ENCODE assay signal across 8 mouse cellular contexts in the genomic region with DNA sequence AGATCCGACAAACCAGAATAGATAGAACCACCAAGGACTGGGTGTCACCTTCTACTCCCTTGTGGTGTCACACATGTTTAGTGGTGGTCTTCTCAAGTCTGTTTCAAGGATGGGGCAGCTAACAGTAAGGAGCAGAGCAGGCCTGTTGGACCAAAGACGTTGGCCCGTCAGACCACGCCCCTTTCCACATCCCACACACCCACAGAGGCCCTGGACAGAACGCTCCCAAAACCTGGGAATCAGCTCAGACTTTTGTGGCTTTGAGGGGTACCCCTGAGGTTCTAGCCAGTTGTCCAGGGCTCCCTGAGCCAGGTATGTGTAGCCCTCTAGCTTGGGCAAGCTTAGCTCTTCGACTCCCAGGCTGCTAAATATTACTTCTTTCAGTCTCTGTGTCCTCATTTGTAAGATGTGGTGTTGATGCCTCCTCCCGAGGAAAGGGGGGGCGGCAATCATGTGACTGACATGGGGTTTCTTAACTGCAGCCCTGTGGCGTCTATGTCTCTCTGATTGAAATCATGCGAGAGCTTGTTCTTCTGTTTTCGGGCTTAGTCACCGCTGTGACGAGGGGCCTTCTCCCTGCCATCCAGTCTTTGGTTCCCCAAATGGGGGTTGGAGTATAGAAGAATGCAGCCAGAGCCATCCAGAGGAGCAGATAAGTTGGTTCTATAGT. TPM values are rescaled to one million over a fixed set of nuclear protein-coding genes. Genes with fewer than 3 reads are reported as not detected.
A peak's percentile ranks its signal among the peaks of the same experiment; 100 is the strongest.
DNase-seq lines count a peak whose midpoint lies in the region; ATAC-seq and TF ChIP-seq lines count a peak whose summit lies in the region.

No protein-coding gene starts in this region.

- peak overlapping the region; percentile 92 for H3K4me2 ChIP-seq in embryonic facial prominence, embryonic 13.5 days
- H3K4me2 ChIP-seq in hindbrain, embryonic 14.5 days (replicated peaks) = peak overlapping the region; percentile 79

- peaks cover 0 to 13% of the 10 kb centered on the region in 2 experiments; a peak in 2 of 4 replicates for H3K36me3 ChIP-seq in MEL (ENCODE audit: control insufficient read depth in 1 of 2, insufficient read depth in 2 of 2, low read length in 2 of 2)
- H3K36me3 ChIP-seq in embryonic facial prominence, embryonic 13.5 days = peaks cover 33% of the 10 kb centered on the region
- H3K36me3 ChIP-seq in hindbrain, embryonic 14.5 days (replicated peaks; ENCODE audit: control insufficient read depth, insufficient read depth) = 0 out of 2 replicates have a peak, but pooled peaks cover 13% of the 10 kb centered on the region

- peak overlapping the region; percentile 50 to 54 for H3K4me3 ChIP-seq in MEL (ENCODE audit: control insufficient read depth in 1 of 2, insufficient read depth in 1 of 2, low read depth in 2 of 2, low read length in 2 of 2)
- peak overlapping the region; percentile 79 for H3K4me3 ChIP-seq in embryonic facial prominence, embryonic 13.5 days
- H3K4me3 ChIP-seq in hindbrain, embryonic 14.5 days (replicated peaks; ENCODE audit: low read length) = peak overlapping the region; percentile 81

- peak; percentile 92 for DNase-seq in MEL (ENCODE audit: low read depth, low spot score)
- DNase-seq in hindbrain, embryonic 14.5 days (ENCODE audit: low spot score) = no peak
- DNase-seq in lung, postnatal 36 days = peak; percentile 70
- DNase-seq in ovary, adult 18-20 months (ENCODE audit: low spot score) = no peak
- no peak for DNase-seq in left cerebral cortex, postnatal 4 days
- DNase-seq in cerebellum, adult 18-20 months = no peak
- DNase-seq in cerebellum, adult 11 months = no peak

- TF ChIP-seq CTCF in MEL (IDR thresholded peaks at IDR 0.05 in 2 of 3, conservative IDR thresholded peaks at IDR 0.05 in 1 of 3; ENCODE audit: control insufficient read depth in 1 of 3, insufficient read depth in 1 of 3, low read depth in 2 of 3, low read length in 3 of 3, poor library complexity in 1 of 3, severe bottlenecking in 1 of 3) = no peak

- H3K27me3 ChIP-seq in MEL (ENCODE audit: control insufficient read depth in 1 of 2, insufficient read depth in 2 of 2, low read length in 2 of 2) = peaks cover 2% of the 10 kb centered on the region in 2 experiments; a peak in 1 of 4 replicates
- no peaks in the 10 kb centered on the region for H3K27me3 ChIP-seq in embryonic facial prominence, embryonic 13.5 days
- no peaks in the 10 kb centered on the region for H3K27me3 ChIP-seq in hindbrain, embryonic 14.5 days (ENCODE audit: control insufficient read depth, insufficient read depth, low read length)

- H3K27ac ChIP-seq in MEL (ENCODE audit: control insufficient read depth, low read depth, low read length) = peak overlapping the region; percentile 84
- H3K27ac ChIP-seq in embryonic facial prominence, embryonic 13.5 days = peak overlapping the region; percentile 90
- 0 out of 2 replicates have a peak overlapping the region, but pooled peaks have one; percentile 12 for H3K27ac ChIP-seq in hindbrain, embryonic 14.5 days

- 0 out of 4 replicates have a peak, but pooled peaks of 1 of the 2 experiments have one; percentile 21 for TF ChIP-seq POLR2A in MEL (IDR thresholded peaks at IDR 0.05; ENCODE audit: control insufficient read depth in 1 of 2, insufficient read depth in 1 of 2, low read depth in 1 of 2, low read length in 2 of 2, poor library complexity in 1 of 2)

- 37% methylated on average over 13 of the region's 13 CpGs for whole genome bisulfite sequencing in embryonic facial prominence, embryonic 13.5 days
- WGBS in hindbrain, embryonic 14.5 days = 63% methylated on average over 13 of the region's 13 CpGs

- no peak for TF ChIP-seq RAD21 in MEL (IDR thresholded peaks at IDR 0.05; ENCODE audit: low read depth, low read length)

- peaks cover 0 to 19% of the 10 kb centered on the region in 2 experiments; a peak in 3 of 4 replicates for H3K4me1 ChIP-seq in MEL (ENCODE audit: control insufficient read depth in 1 of 2, insufficient read depth in 2 of 2, low read length in 2 of 2)
- H3K4me1 ChIP-seq in embryonic facial prominence, embryonic 13.5 days = peaks cover 36% of the 10 kb centered on the region
- H3K4me1 ChIP-seq in hindbrain, embryonic 14.5 days (replicated peaks; ENCODE audit: control insufficient read depth, insufficient read depth, low read length) = peaks cover 25% of the 10 kb centered on the region

- TF ChIP-seq EP300 in MEL (IDR thresholded peaks at IDR 0.05; ENCODE audit: low read depth in 1 of 2, low read length in 2 of 2) = peak in 1 of 2 experiments; percentile 34; a peak in 1 of 4 replicates

- H3K9me3 ChIP-seq in MEL (replicated peaks; ENCODE audit: insufficient read depth, low read length) = no peaks in the 10 kb centered on the region
- H3K9me3 ChIP-seq in embryonic facial prominence, embryonic 13.5 days = 0 out of 2 replicates have a peak, but pooled peaks cover 7% of the 10 kb centered on the region
- H3K9me3 ChIP-seq in hindbrain, embryonic 14.5 days (ENCODE audit: control insufficient read depth, low read length) = no peaks in the 10 kb centered on the region

- peak overlapping the region; percentile 57 for H3K9ac ChIP-seq in MEL (ENCODE audit: control insufficient read depth, low read depth, low read length, poor library complexity, severe bottlenecking)
- peak overlapping the region; percentile 2; the same call in 1 of the 2 replicates for H3K9ac ChIP-seq in embryonic facial prominence, embryonic 13.5 days
- peak overlapping the region; percentile 3; the same call in 1 of the 2 replicates for H3K9ac ChIP-seq in hindbrain, embryonic 14.5 days

- intact Hi-C loops in left cerebral cortex, postnatal 4 days (cut with DNase I) = loop anchor here (10.0 kb wide), 2 partner anchors 245 to 795 kb away; a partner anchor contains a TSS

- H3K79me2 ChIP-seq in MEL (ENCODE audit: control insufficient read depth, insufficient read depth, low read length, poor library complexity) = peaks cover 14% of the 10 kb centered on the region

- ATAC-seq in embryonic facial prominence, embryonic 13.5 days (ENCODE audit: insufficient number of reproducible peaks, insufficient read depth, low FRiP score, low TSS enrichment, low read depth) = no peak
- no peak for ATAC-seq in hindbrain, embryonic 14.5 days (ENCODE audit: low FRiP score)

TF ChIP-seq in MEL, 35 proteins besides CTCF, POLR2A, EP300 and RAD21 (continues in another document):
- TF ChIP-seq MYC (IDR thresholded peaks at IDR 0.05; ENCODE audit: low read depth, low read length) = 0 out of 2 replicates have a peak, but pooled peaks have one; percentile 59
- no peak for TF ChIP-seq ZKSCAN1 (IDR thresholded peaks at IDR 0.05; ENCODE audit: low read depth, low read length)
- TF ChIP-seq MAX (IDR thresholded peaks at IDR 0.05; ENCODE audit: low read length) = peak; percentile 48
- TF ChIP-seq SMC3 (IDR thresholded peaks at IDR 0.05; ENCODE audit: low read depth, low read length) = no peak
- no peak for TF ChIP-seq ZNF384 (IDR thresholded peaks at IDR 0.05; ENCODE audit: low read depth, low read length)
- peak; percentile 65 for TF ChIP-seq SIN3A (IDR thresholded peaks at IDR 0.05; ENCODE audit: low read length)
- peak; percentile 14; the same call in 1 of the 2 replicates for TF ChIP-seq RCOR1 (IDR thresholded peaks at IDR 0.05; ENCODE audit: low read depth, low read length)
- TF ChIP-seq MAZ (IDR thresholded peaks at IDR 0.05; ENCODE audit: low read depth, low read length) = no peak; the same call in 1 of the 2 replicates
- no peak for TF ChIP-seq POLR2AphosphoS5 (IDR thresholded peaks at IDR 0.05; ENCODE audit: borderline replicate concordance, low read depth, low read length)
- TF ChIP-seq ZMIZ1 (IDR thresholded peaks at IDR 0.05; ENCODE audit: low read depth, low read length) = no peak
- TF ChIP-seq GABPA (IDR thresholded peaks at IDR 0.05; ENCODE audit: low read depth, low read length) = no peak
- TF ChIP-seq KAT2A (conservative IDR thresholded peaks at IDR 0.05; ENCODE audit: low read depth, low read length) = no peak
- no peak for TF ChIP-seq POLR2AphosphoS2 (IDR thresholded peaks at IDR 0.05; ENCODE audit: low read length)
- TF ChIP-seq MXI1 (IDR thresholded peaks at IDR 0.05; ENCODE audit: low read depth, low read length) = peak; percentile 54
- no peak for TF ChIP-seq MYB (IDR thresholded peaks at IDR 0.05; ENCODE audit: low read depth, low read length)
- no peak; the same call in 1 of the 2 replicates for TF ChIP-seq BHLHE40 (IDR thresholded peaks at IDR 0.05; ENCODE audit: borderline replicate concordance, low read depth, low read length)
- no peak for TF ChIP-seq JUND (IDR thresholded peaks at IDR 0.05; ENCODE audit: low read depth, low read length)
- peak; percentile 46 to 64; a peak in 3 of 4 replicates for TF ChIP-seq USF2 (IDR thresholded peaks at IDR 0.05; ENCODE audit: borderline replicate concordance in 1 of 2, insufficient read depth in 1 of 2, low read depth in 1 of 2, low read length in 2 of 2)
- TF ChIP-seq TBP (IDR thresholded peaks at IDR 0.05; ENCODE audit: low read depth, low read length) = peak; percentile 37; the same call in 1 of the 2 replicates

RNA-seq across cellular contexts. Expression of a gene that starts 1.8 kb away (rescaled TPM):
- total RNA-seq in MEL (2012; rRNA removed) = 9.6 and 10.0 TPM in 2 replicates
- polyA plus RNA-seq in MEL (2012; ENCODE audit: insufficient read depth in 1 of 2, insufficient read length in 2 of 2, low read depth in 1 of 2, low replicate concordance in 2 of 2, missing spikeins in 1 of 2) = 10 to 100 TPM in 1 of 2 experiments, not detected in 1; 17.0 TPM
- polyA plus RNA-seq in embryonic facial prominence, embryonic 13.5 days (2015; fragmentation: Nextera tagmentation; extraction: Ambion mirVana) = 29.4 and 30.1 TPM in 2 replicates
- 21.8 and 23.4 TPM in 2 replicates for polyA plus RNA-seq in hindbrain, embryonic 14.5 days (2014; fragmentation: Nextera tagmentation; extraction: Ambion mirVana)
- total RNA-seq in left cerebral cortex, postnatal 4 days (2021) = 10 to 100 TPM; 43.8 to 48.2 TPM

RNA-seq across cellular contexts. Expression of a gene that starts 49.5 kb away (rescaled TPM):
- total RNA-seq in MEL (2012; rRNA removed) = 0.46 TPM in 1 of 2 replicates, not detected in the other
- under 1 TPM in 1 of 2 experiments, not detected in 1; 0.29 TPM for polyA plus RNA-seq in MEL (2012; ENCODE audit: insufficient read depth in 1 of 2, insufficient read length in 2 of 2, low read depth in 1 of 2, low replicate concordance in 2 of 2, missing spikeins in 1 of 2)
- 1.3 and 1.6 TPM in 2 replicates for polyA plus RNA-seq in embryonic facial prominence, embryonic 13.5 days (2015; fragmentation: Nextera tagmentation; extraction: Ambion mirVana)
- 0.96 and 1.2 TPM in 2 replicates for polyA plus RNA-seq in hindbrain, embryonic 14.5 days (2014; fragmentation: Nextera tagmentation; extraction: Ambion mirVana)
- total RNA-seq in left cerebral cortex, postnatal 4 days (2021) = 1 to 10 TPM; 1.9 to 3.1 TPM

RNA-seq across cellular contexts. Expression of a gene that starts 53.1 kb away (rescaled TPM):
- total RNA-seq in MEL (2012; rRNA removed) = 130 and 202 TPM in 2 replicates
- polyA plus RNA-seq in MEL (2012; ENCODE audit: insufficient read depth in 1 of 2, insufficient read length in 2 of 2, low read depth in 1 of 2, low replicate concordance in 2 of 2, missing spikeins in 1 of 2) = 100 to 1,000 TPM; 313 to 432 TPM
- 7,810 and 10,560 TPM in 2 replicates for polyA plus RNA-seq in embryonic facial prominence, embryonic 13.5 days (2015; fragmentation: Nextera tagmentation; extraction: Ambion mirVana)
- 6,611 and 7,624 TPM in 2 replicates for polyA plus RNA-seq in hindbrain, embryonic 14.5 days (2014; fragmentation: Nextera tagmentation; extraction: Ambion mirVana)
- total RNA-seq in left cerebral cortex, postnatal 4 days (2021) = 100 to 1,000 TPM in 1 of 2 experiments, 10 to 100 TPM in 1; 33.9 to 114 TPM

Comparison
In these comparisons a context has a peak if more than half of its experiments do, and no peak if none do; other contexts are left out.
1. DNase-seq: peak in MEL (single experiment) and lung, postnatal 36 days (single experiment); none in hindbrain, embryonic 14.5 days (single experiment), ovary, adult 18-20 months (single experiment), left cerebral cortex, postnatal 4 days (single experiment), cerebellum, adult 18-20 months (0 of 2) and cerebellum, adult 11 months (single experiment).
2. H3K27ac ChIP-seq: peak in every context shown above with its lines; median percentile 90 in embryonic facial prominence, embryonic 13.5 days; 84 in MEL; 12 in hindbrain, embryonic 14.5 days.
3. H3K9ac ChIP-seq: peak in every context shown above with its lines; median percentile 57 in MEL; 3 in hindbrain, embryonic 14.5 days; 2 in embryonic facial prominence, embryonic 13.5 days.
4. RNA of a gene that starts 53.1 kb away (polyA plus RNA-seq): 7,810 to 10,560 TPM in embryonic facial prominence, embryonic 13.5 days and 6,611 to 7,624 TPM in hindbrain, embryonic 14.5 days; 313 to 432 TPM in MEL; every median in the first group is over 10 times any median in the second.
5. Peak in every context shown above with its lines, with median percentiles within 50 percentile points of each other: H3K4me3 ChIP-seq.